ENCODE assay signal across 14 mouse cellular contexts in genomic region chr9:22632800-22633485, GRCm38 (mm10).
DNase-seq lines count a peak whose midpoint lies in the region; ATAC-seq lines count a peak whose summit lies in the region.
"Had no signal": no experiment of that assay in that cellular context is flagged by ENCODE, and none has a peak within 500 bp of the region (broad histone marks: within the 10 kb centered on the region; RNA-seq: fewer than 3 reads in every experiment).

No protein-coding gene starts in this region.

- 66% methylated on average over 9 of the region's 9 CpGs for WGBS in heart, embryonic 12.5 days

- no peaks in the 10 kb centered on the region for H3K36me3 ChIP-seq in heart, embryonic 12.5 days

- no peaks in the 10 kb centered on the region for H3K27me3 ChIP-seq in heart, embryonic 12.5 days (replicated peaks)

- intact Hi-C loops in heart, postnatal 14 days (cut with DNase I) = no loop called here

- no peak overlapping the region for H3K9ac ChIP-seq in heart, embryonic 12.5 days

- no peak overlapping the region for H3K4me3 ChIP-seq in heart, embryonic 12.5 days
- H3K4me3 ChIP-seq: erythroblast, embryonic 14.5 days had no signal

- no peak for ATAC-seq in heart, embryonic 12.5 days (ENCODE audit: insufficient number of reproducible peaks, low FRiP score)
- ATAC-seq in megakaryocyte-erythroid progenitor cell, adult 5-6 weeks (replicated peaks; ENCODE audit: low FRiP score, low TSS enrichment, poor library complexity, severe bottlenecking) = 0 out of 2 replicates have a peak, but pooled peaks have one; percentile 22
- ATAC-seq: activated CD4-positive, CD25-positive, alpha-beta regulatory T cell, adult 4 months; intestine, embryonic 16.5 days had no signal

- H3K9me3 ChIP-seq in heart, embryonic 12.5 days (replicated peaks) = no peaks in the 10 kb centered on the region

- no peak overlapping the region for H3K4me2 ChIP-seq in heart, embryonic 12.5 days

- DNase-seq in heart, adult 11 months = peak; percentile 96
- DNase-seq in gastrocnemius, postnatal 10 days = peak; percentile 19
- DNase-seq in heart, postnatal 14 days = peak; percentile 36 to 45
- DNase-seq in kidney, postnatal 25 days = no peak
- no peak for DNase-seq in embryo, embryonic 10 days (ENCODE audit: low spot score)
- no peak for DNase-seq in layer of hippocampus, postnatal 25 days (ENCODE audit: extremely low spot score in 1 of 2, low spot score in 1 of 2)
- DNase-seq: cerebellum, adult 2 months; embryo, embryonic 11 days; kidney, postnatal 36 days had no signal

- no peak overlapping the region for H3K27ac ChIP-seq in heart, embryonic 12.5 days (ENCODE audit: poor library complexity, severe bottlenecking)

- 0 out of 2 replicates have a peak, but pooled peaks cover 3% of the 10 kb centered on the region for H3K4me1 ChIP-seq in heart, embryonic 12.5 days (replicated peaks)

Comparison
In these comparisons a context has a peak if more than half of its experiments do, and no peak if none do; other contexts are left out.
1. DNase-seq: peak in heart, adult 11 months (single experiment), gastrocnemius, postnatal 10 days (single experiment) and heart, postnatal 14 days (2 of 2); none in kidney, postnatal 25 days (0 of 2), embryo, embryonic 10 days (single experiment) and layer of hippocampus, postnatal 25 days (0 of 2).